Mouse (Mus musculus): Measurements from ENCODE around the gene Cspg4.

Gene Cspg4

GRCm38 (mm10) chr9:56864216-56864729 is 560 bp upstream of the Cspg4 start, which contains the start of gene Odf3l1:
TSS of gene Odf3l1 (minus strand) at chr9:56864679.
- no peak for DNase-seq (ENCODE audit: low spot score)

DNA sequence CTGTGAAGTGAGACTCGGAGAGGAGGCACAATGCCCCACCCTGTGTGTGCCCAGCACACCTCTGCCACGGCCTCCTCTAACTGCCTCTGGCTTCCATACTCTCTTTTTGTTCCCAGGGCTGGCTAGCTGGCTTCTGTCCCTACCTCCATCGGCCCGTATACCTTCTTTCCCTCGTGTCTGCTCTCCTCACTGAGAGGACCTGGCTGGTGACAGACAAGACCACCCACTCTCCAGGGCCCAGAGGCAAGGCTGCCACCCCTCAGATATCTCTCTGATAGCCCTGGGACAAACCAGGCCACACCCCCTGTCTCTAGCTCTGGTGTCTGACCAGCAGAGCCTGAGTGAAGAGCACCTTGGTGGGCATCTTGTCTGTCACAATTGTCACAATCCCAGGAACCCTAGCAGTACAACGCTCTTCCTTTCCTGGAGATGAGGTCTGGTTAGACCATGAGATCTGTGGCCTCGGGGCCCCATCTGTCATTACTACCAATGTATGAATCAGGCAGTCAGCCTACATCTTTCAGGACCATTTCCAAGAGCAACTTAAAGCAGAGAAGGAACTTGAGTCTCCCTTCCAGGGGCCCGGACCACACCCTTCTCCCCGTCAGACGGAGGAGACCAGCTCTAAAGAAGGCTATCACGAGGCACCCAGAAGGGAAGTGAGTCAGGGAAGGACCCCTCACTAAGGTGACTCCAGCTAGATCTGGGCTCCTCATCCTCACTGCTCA is 1.0 kb downstream of the Cspg4 start:
- no peak for DNase-seq (ENCODE audit: low spot score)

- no peak for DNase-seq (ENCODE audit: low spot score)
These were observed 1.6 kb downstream of the Cspg4 start for GRCm38 (mm10) chr9:56866430-56866829.

DNA sequence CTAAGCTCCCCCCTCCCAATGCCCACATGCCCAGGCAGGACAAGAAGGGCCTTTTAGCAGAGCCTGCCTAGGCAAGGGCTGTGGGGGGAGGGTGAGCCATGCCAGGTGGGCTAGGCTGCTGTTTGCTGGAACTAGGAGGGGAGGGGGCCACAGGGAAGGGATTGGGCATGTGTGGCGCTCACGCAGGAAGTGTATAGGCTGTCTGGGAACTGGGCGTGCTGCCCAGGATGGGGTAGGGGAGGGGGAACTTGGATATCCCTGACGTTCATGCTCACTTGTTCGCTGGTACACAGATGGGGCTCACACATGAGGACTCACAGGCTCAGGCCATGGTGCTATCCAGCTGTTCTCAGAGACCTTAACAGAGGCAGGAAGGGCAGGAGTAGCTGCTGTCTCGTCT is 3.5 kb downstream of the Cspg4 start:
- DNase-seq (ENCODE audit: low spot score): no peak

- DNase-seq (ENCODE audit: low spot score): no peak
These were observed 4.7 kb downstream of the Cspg4 start for GRCm38 (mm10) chr9:56869552-56869951.

DNA sequence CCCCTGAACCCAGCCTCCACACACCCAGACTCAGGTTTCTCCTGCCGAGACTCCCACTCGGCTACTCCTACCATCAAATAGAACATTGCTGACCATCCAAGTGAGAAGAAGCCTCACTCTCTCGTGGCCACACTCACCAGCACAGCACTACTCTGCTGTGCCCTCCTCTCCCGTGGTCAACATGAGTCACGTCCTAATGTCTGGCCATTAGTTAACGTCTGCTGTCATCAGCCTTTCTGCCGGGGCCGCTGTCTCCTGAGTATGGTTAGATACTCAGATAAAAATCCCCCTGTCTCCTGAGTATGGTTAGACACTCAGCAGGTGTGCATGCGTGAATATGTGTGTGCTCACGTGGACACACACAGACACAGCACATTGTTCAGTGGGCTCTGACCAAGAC is 5.9 kb downstream of the Cspg4 start:
- no peak for DNase-seq (ENCODE audit: low spot score)

DNA sequence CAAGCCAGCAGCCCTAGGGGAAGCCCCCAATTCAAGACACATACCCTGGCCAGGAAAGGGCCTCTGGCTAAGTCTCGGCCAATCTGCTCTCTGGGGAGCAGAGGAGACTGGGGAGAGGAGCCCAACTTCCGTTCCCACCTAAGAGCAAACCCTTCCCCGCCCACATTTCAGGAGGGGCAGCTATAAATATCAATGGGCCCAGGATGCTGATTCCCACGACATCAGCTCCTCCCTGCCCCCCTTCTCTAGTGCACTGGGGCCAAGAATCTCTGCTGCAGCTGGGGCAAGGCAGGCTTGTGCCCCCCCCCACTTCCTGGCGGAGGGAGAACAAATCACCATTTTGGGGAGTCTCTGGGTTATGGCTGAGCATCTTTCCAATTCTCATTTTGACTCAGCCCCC is 6.4 kb downstream of the Cspg4 start:
- DNase-seq (ENCODE audit: low spot score): no peak

- no peak for DNase-seq (ENCODE audit: low spot score)
These were observed 7.5 kb downstream of the Cspg4 start for GRCm38 (mm10) chr9:56872105-56872903.

DNA sequence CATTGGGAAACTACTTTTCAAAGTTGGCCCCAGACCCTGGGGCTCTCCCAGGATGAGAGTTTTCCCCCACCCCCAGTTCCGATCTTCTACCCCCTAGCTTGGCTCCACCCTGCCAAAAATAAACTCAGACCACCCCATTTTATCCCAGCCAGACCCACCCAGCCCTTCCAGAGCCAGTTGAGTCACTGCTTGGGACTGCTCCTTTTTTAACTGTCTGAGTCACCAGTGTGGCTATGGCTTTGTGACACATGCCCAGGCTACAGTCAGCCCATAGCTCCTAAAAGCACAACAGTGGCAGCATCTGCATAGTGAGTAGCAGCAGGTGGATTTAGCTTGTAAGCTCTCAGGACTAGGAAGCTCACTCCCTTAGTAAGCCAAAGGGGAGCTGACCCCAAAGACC is 8.3 kb downstream of the Cspg4 start:
- no peak for DNase-seq (ENCODE audit: low spot score)

DNA sequence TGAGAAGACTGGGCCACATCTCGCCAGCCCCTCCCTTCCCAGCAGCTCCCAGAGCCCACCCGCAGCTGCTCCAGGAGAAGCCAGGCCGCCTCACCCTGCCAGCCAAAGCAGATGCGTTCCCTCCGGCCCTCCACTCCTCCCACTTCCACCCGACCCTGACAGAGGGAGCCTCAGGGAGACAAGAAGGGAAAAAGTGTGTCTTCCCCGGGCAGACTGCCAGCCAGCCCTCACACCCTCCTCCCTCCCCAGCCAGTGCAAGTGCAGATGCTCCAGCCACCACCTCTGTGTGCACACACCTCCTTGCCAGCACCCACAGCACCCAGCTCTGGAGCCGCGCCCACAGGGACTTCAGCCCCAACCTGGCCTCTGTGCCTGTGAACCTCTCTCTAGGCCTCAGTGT is 12.0 kb downstream of the Cspg4 start:
- DNase-seq (ENCODE audit: low spot score): no peak

DNA sequence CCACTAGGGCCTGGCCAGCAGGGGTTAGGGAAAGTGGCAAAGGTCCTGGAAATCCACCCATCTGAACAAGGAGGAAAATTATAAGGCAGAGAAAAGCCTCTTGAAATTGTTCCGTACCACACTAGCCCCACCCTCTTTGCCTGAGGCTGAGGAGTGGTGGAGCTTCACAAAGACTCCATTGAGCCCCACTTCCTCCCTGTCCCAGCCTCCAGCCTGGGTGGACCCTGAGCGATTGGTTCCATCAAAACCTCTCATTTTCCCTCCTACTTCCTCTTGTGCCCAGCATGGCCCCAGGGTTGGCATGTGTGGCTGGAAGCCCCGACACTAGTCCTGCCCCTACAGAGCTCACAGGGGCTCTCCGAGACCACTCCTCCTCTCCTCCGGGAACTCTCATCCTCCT is 12.5 kb downstream of the Cspg4 start:
- DNase-seq (ENCODE audit: low spot score): no peak

DNA sequence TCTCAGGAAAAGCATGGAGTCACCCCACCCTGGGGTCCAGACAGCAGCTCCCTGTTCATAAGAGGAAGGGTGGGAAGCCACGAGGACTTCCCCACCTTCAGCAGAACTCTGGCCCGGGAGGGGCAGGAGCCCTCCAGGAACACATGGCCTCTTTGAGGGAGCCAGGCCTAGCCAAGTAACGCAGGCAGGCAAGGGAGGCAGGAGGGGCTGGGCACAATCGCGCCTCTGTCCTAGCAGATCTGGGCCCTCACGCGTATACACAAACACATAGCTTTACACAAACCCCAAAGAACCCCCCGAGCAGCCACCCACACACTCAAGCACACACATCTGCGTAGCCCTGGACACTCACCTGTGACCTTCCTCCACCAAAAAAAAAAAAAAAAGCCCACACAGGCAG is 16.0 kb downstream of the Cspg4 start:
- DNase-seq (ENCODE audit: low spot score): no peak

GRCm38 (mm10) chr9:56881539-56882082 is 16.8 kb downstream of the Cspg4 start:
- DNase-seq (ENCODE audit: low spot score): no peak

DNA sequence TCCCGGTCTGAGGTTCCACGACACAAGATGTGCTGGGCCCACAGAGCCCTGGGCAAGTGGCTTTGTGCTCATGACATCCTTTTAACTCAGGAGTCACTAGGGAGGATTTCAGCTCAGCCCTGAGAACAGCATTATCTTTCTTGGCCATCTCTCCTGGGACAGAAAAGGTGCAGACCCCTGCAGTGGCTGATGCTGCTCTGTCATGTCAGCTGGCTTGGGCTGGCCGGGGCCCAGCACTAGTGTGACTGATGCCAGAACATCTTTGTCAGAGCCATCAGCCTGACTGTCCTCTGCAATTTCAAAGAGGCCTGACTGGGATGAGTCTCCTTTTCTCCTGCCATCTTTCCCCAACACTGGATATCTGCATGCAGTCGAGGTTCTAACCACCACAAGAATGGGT is 17.4 kb downstream of the Cspg4 start:
- DNase-seq (ENCODE audit: low spot score): no peak

DNA sequence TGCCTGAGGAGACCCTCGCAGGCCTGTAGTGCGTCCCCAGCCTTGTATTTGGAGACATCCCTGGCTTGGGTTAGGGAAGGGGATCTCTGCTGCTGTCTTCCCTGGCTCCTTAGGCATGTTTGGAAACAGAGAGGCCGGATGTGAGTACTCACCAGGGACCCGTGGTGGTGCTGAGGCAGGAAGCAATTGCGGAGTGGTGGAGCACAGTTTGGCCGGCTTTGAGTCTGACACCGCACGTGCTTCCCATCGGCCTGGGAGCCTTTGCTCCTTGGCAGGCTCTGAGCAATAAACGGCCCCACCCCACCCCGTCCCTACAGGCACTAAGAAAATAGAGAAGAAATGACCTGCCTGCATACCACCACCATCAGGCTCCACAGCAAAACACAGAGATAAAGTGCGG is 18.0 kb downstream of the Cspg4 start:
- DNase-seq (ENCODE audit: low spot score): no peak

GRCm38 (mm10) chr9:56883470-56883869 is 18.6 kb downstream of the Cspg4 start:
- no peak for DNase-seq (ENCODE audit: low spot score)

DNA sequence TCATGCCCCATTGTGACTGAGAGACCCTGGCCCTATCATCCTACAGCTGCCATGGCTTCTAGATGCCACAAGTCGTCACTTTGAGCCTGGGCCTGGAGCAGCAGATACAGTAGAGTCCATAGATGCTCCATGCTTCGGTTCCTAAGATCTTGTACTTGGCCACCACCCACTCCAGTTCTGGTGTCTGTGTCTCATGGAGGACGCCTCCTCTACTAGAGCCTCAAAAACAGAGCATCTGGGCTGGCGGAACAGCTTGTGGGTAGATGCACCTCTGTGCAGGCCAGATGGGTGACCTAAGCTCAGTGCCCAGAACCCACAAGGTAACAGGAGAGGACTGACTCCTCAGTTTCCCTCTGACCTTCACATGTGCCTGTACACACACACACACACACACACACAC is 19.5 kb downstream of the Cspg4 start:
- DNase-seq (ENCODE audit: low spot score): no peak

DNA sequence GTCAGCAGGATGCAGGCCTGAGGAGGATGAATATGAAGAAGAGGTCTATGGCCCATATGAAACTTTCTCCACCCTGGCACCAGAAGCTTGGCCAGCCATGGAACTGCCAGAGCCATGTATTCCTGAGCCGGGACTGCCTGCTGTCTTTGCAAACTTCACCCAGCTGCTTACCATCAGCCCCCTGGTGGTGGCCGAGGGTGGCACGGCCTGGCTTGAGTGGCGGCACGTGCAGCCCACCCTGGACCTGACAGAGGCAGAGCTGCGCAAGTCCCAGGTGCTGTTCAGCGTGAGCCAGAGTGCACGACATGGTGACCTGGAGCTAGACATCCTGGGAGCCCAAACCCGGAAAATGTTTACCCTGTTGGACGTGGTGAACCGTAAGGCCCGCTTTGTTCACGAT is 21.3 kb downstream of the Cspg4 start:
- DNase-seq (ENCODE audit: low spot score): no peak

DNA sequence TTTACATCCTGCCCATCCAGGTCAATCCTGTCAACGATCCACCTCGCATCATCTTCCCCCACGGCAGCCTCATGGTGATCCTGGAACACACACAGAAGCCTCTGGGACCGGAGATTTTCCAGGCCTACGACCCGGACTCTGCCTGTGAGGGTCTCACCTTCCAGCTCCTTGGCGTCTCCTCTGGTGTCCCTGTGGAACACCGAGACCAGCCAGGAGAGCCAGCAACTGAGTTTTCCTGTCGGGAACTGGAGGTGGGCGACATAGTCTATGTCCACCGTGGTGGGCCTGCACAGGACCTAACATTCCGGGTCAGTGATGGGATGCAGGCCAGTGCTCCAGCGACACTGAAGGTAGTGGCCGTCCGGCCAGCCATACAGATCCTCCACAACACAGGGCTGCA is 21.8 kb downstream of the Cspg4 start:
- DNase-seq (ENCODE audit: low spot score): no peak

DNA sequence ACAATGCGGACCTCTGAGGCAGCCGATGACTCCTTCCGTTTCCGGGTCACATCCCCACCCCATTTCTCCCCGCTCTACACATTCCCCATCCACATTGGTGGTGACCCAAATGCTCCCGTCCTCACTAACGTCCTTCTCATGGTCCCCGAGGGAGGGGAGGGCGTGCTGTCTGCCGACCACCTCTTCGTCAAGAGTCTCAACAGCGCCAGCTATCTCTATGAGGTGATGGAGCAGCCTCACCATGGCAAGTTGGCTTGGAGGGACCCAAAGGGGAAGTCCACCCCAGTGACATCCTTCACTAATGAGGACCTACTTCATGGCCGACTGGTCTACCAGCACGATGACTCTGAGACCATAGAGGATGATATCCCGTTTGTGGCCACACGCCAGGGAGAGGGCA is 22.7 kb downstream of the Cspg4 start:
- DNase-seq (ENCODE audit: low spot score): no peak

DNA sequence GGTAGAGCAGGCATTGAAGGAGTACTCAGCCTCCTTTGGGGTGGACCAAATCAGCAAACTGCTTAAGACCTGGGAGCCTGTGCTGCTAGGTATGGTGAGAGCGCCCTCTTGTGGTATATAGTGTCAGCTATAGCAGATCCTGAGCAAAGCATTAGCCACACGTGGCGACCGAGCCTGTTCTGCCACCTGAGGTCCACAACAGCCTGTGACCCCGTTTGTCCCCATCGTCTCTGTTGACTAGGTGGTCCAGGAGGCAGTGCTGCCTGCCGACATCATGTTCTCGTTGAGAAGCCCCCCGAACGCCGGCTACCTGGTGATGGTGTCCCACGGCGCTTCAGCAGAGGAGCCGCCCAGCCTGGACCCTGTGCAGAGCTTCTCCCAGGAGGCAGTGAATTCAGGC is 25.0 kb downstream of the Cspg4 start:
- peak; percentile 65 for DNase-seq (ENCODE audit: low spot score)

- DNase-seq (ENCODE audit: low spot score): no peak
These were observed 25.9 kb downstream of the Cspg4 start for GRCm38 (mm10) chr9:56890522-56891250.

Data from c-Kit-positive CD71-positive TER-119-positive erythroid progenitor cells, embryonic 14.5 days (primary cell).